Mouse (Mus musculus) heart, adult 8-10 months (tissue): ENCODE results near the gene Kif3b. TPM values are rescaled to one million over a fixed set of nuclear protein-coding genes. Genes with fewer than 3 reads are reported as not detected.
"Not testable (repeated sequence)": the region's sequence is repeated elsewhere in the genome, so short reads cannot be mapped to it uniquely, and the experiment has no call there.

Experiments used
- DNase-seq: peaks from one replicate; pipeline ENCODE4 v3.0.0; 2022; ENCODE audit warnings: low spot score
- total RNA-seq, 4 experiments: library from RNA; stranded (reverse); gene quantifications; 2 replicates each; pipeline ENCODE4 v1.2.4; 2022

The Kif3b gene
- total RNA-seq, 4 experiments from 2014 or later, result 6.4 to 9.3 (median 8.1) TPM

- DNase-seq, result peak; percentile 96
These were observed 54.4 kb downstream of the Kif3b start, which contains the start of gene Asxl1 for GRCm38 (mm10) chr2:153345454-153346220. Gene Asxl1, plus strand, starts transcription at chr2:153345829.

GRCm38 (mm10) chr2:153346221-153347182, 55.3 kb downstream of the Kif3b start:
- peak; percentile 41 for DNase-seq

GRCm38 (mm10) chr2:153347183-153347781, 56.1 kb downstream of the Kif3b start:
- DNase-seq, result no peak

GRCm38 (mm10) chr2:153348100-153348831, 57.1 kb downstream of the Kif3b start:
- no peak for DNase-seq

GRCm38 (mm10) chr2:153350552-153351181, 59.5 kb downstream of the Kif3b start:
- DNase-seq, result peak; percentile 38

- no peak for DNase-seq
These were observed 63.4 kb downstream of the Kif3b start for GRCm38 (mm10) chr2:153354648-153355047.

GRCm38 (mm10) chr2:153356784-153357183, 65.6 kb downstream of the Kif3b start:
- no peak for DNase-seq

GRCm38 (mm10) chr2:153361101-153361710, 70.0 kb downstream of the Kif3b start:
- DNase-seq, result no peak

GRCm38 (mm10) chr2:153364531-153364930, 73.3 kb downstream of the Kif3b start:
- DNase-seq, result not testable (repeated sequence)

- no peak for DNase-seq
These were observed 79.7 kb downstream of the Kif3b start for GRCm38 (mm10) chr2:153370871-153371270.

- no peak for DNase-seq
These were observed 84.2 kb downstream of the Kif3b start for GRCm38 (mm10) chr2:153375380-153375779.

- no peak for DNase-seq
These were observed 89.3 kb downstream of the Kif3b start for GRCm38 (mm10) chr2:153380479-153380878.

Other genes starting within 250 kb of the Kif3b start
- gene Ccm2l, start 225.5 kb upstream of the Kif3b start, total RNA-seq, result 10 to 100 TPM; 12.9 to 21.5 (median 13.8) TPM
- 1 to 10 TPM in 2 of 4 experiments, under 1 TPM in 2; 0.72 to 1.2 (median 0.95) TPM for gene Hck, start 182.9 kb upstream of the Kif3b start, total RNA-seq
- gene Tm9sf4, start 130.1 kb upstream of the Kif3b start, total RNA-seq, result 10 to 100 TPM; 41.9 to 50.0 (median 45.1) TPM
- 1 to 10 TPM in 3 of 4 experiments, under 1 TPM in 1; 0.90 to 1.5 (median 1.0) TPM for gene Tspyl3, start 66.0 kb upstream of the Kif3b start, total RNA-seq
- 1 to 10 TPM; 3.6 to 4.3 (median 4.0) TPM for gene Plagl2, start 50.0 kb upstream of the Kif3b start, total RNA-seq
- 10 to 100 TPM; 10.6 to 14.9 (median 13.5) TPM for gene Pofut1, start 49.9 kb upstream of the Kif3b start, total RNA-seq
- gene Asxl1, start 54.4 kb downstream of the Kif3b start, total RNA-seq, result 10 to 100 TPM; 17.6 to 23.9 (median 22.1) TPM
- not detected for gene 4930404H24Rik, start 201.4 kb downstream of the Kif3b start, total RNA-seq
- gene Nol4l, start 238.6 kb downstream of the Kif3b start, total RNA-seq, result 1 to 10 TPM; 2.2 to 3.6 (median 3.0) TPM